Mouse (Mus musculus): ENCODE data around the gene Slc34a1. TPM values are rescaled to one million over a fixed set of nuclear protein-coding genes. Genes with fewer than 3 reads are reported as not detected.

Gene Slc34a1
- polyA plus RNA-seq, 1 experiment from 2014 or later = not detected

DNA sequence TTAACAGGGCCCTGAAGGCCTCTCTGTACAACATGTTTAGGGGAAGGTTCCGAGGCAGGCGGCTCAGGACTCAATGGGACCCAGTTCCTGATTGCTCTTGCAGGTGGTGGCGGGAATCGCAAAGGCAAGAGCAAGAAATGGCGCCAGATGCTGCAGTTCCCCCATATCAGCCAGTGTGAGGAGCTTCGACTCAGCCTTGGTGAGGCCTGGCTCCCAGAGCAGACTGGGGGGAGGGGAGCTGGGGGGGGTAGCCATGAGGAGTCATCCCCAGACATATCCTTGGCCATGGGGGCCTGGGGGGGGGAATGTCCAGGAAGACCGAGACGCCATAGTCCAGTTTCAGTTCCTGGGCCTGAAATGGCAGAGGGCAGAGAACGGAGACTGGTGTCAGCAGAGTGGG, 51.2 kb downstream of the Slc34a1 start:
- 91% methylated on average over 9 of the region's 9 CpGs for WGBS
- no peak overlapping the region for H3K9ac ChIP-seq
- H3K27me3 ChIP-seq (replicated peaks) = no peaks in the 10 kb centered on the region
- no peak overlapping the region for H3K4me3 ChIP-seq
- ATAC-seq (replicated peaks) = no peak
- H3K4me2 ChIP-seq = no peak overlapping the region
- H3K27ac ChIP-seq = no peak overlapping the region
- peaks cover 22% of the 10 kb centered on the region for H3K4me1 ChIP-seq
- peaks cover 32% of the 10 kb centered on the region for H3K36me3 ChIP-seq (replicated peaks)
- H3K9me3 ChIP-seq = no peaks in the 10 kb centered on the region

DNA sequence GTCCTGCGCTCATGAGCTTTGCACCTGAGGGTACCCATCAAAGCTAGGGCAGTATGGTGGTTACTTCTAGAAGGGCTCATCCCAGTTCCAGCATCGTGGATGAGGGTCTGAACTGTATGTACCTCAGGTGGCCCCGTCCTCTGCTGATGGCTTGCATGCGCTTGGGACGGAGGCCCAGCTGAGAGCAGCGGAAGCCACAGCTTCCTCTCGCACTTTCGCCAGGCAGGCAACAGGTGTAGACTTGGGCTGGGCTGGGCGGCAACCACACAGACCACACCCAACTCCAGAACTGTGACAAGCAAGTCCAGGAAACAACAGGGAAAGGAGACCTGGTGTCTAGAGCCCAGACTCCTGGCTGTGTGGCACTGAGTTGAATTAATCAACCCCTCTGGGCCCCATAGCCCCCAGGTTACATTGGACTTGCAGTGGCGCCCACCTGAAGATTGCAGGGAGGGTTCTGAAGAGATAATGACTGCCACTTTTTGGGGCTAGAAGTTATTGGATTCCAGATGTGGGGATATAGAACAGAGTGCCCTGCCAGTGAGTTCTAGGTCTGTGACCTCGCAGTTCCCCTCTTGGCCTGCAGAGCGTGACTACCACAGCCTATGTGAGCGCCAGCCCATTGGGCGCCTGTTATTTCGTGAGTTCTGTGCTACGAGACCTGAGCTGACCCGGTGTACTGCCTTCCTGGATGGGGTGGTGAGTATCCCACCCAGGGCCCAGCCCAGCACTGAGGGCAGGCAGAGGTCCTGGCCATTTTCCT, 51.9 kb downstream of the Slc34a1 start:
- H3K36me3 ChIP-seq (replicated peaks) = peaks cover 36% of the 10 kb centered on the region
- H3K9me3 ChIP-seq = no peaks in the 10 kb centered on the region
- H3K4me2 ChIP-seq = no peak overlapping the region
- H3K27ac ChIP-seq = no peak overlapping the region
- ATAC-seq (replicated peaks) = no peak
- H3K27me3 ChIP-seq (replicated peaks) = no peaks in the 10 kb centered on the region
- H3K4me1 ChIP-seq = peaks cover 22% of the 10 kb centered on the region
- WGBS = 95% methylated on average over 17 of the region's 17 CpGs
- no peak overlapping the region for H3K4me3 ChIP-seq
- no peak overlapping the region for H3K9ac ChIP-seq

DNA sequence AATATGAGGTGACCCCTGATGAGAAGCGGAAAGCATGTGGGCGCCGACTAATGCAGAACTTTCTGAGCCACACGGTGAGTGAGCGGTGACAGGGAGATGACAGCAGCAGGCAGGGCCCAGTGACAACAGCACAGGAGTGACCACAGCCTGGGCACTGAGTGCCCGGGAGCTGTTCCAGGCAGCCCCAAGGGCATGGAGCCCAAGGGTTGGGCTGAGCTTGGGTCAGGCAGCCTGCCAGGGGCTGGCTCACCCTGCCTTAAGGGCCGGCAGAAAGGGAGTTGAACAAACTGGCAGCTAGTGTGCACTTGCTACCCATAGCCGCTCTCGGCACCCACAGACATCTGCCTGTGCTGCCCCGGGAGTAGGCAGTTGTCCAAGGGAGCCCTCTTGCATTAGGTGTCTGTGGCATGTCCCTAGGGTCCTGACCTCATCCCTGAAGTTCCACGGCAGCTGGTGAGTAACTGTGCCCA, 52.6 kb downstream of the Slc34a1 start:
- Histone ChIP-seq H3K9me3 (no peaks in the 10 kb centered on the region), H3K36me3 (replicated peaks) (peaks cover 40% of the 10 kb centered on the region), H3K9ac (no peak overlapping the region), H3K4me2 (no peak overlapping the region), H3K4me1 (peaks cover 22% of the 10 kb centered on the region), H3K4me3 (no peak overlapping the region), H3K27ac (no peak overlapping the region), H3K27me3 (replicated peaks) (no peaks in the 10 kb centered on the region)
- no peak for ATAC-seq (replicated peaks)
- WGBS = 97% methylated on average over 11 of the region's 11 CpGs

DNA sequence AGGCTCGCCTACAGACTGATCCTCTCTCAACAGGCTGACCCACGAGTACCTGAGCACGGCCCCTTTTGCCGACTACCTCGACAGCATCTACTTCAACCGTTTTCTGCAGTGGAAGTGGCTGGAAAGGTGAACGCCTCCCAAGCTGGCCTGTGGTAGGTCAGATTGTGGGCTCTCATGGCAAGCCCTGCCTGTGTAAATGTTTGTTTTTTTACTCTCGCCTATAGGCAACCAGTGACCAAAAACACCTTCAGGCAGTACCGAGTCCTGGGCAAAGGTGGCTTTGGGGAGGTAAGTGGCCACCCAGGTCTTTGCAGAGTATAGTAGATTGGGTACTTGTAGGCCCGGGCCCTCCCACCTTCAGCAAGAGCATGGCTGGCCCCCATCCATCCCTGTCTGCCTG, 53.3 kb downstream of the Slc34a1 start:
- no peak overlapping the region for H3K9ac ChIP-seq
- H3K36me3 ChIP-seq (replicated peaks) = peaks cover 44% of the 10 kb centered on the region
- H3K4me3 ChIP-seq = no peak overlapping the region
- H3K4me1 ChIP-seq = peaks cover 16% of the 10 kb centered on the region
- H3K4me2 ChIP-seq = no peak overlapping the region
- no peak for ATAC-seq (replicated peaks)
- H3K9me3 ChIP-seq = no peaks in the 10 kb centered on the region
- WGBS = 92% methylated on average over 10 of the region's 10 CpGs
- H3K27ac ChIP-seq = no peak overlapping the region
- no peaks in the 10 kb centered on the region for H3K27me3 ChIP-seq (replicated peaks)

DNA sequence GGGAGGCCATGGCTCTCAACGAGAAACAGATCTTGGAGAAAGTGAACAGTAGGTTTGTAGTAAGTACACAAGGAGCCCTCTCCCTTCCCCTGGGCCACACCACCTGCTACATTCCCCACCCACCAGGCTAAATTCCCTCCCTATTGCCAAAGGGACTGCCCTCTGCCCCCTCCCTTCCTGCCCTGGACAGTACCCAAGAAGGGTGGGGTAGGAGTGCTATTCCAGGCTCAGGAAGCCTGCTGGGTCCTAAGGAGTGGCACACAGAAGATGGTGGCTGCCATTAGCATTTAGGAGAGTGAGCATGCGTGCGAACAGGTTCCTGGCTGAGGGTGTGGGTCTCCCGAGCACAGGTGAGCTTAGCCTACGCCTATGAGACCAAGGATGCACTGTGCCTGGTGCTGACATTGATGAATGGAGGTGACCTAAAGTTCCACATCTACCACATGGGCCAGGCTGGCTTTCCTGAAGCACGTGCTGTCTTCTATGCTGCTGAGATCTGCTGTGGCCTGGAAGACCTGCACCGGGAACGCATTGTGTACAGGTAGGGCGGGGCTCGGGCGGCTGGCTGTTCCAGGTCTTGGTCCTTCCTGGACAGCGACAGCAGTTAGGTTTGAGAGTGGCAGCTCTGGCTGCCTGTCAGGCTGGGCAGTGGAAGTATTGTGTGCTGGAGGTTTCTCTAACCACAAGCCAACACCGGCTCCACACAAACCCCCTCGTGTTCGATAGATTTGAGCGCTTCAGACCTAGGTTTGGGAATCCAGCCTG, 54.0 kb downstream of the Slc34a1 start:
- Histone ChIP-seq H3K4me2 (no peak overlapping the region), H3K27me3 (replicated peaks) (no peaks in the 10 kb centered on the region), H3K4me1 (peaks cover 9% of the 10 kb centered on the region), H3K9me3 (no peaks in the 10 kb centered on the region), H3K27ac (no peak overlapping the region), H3K9ac (no peak overlapping the region), H3K36me3 (replicated peaks) (peaks cover 44% of the 10 kb centered on the region), H3K4me3 (no peak overlapping the region)
- ATAC-seq (replicated peaks) = no peak
- WGBS = 96% methylated on average over 16 of the region's 16 CpGs

DNA sequence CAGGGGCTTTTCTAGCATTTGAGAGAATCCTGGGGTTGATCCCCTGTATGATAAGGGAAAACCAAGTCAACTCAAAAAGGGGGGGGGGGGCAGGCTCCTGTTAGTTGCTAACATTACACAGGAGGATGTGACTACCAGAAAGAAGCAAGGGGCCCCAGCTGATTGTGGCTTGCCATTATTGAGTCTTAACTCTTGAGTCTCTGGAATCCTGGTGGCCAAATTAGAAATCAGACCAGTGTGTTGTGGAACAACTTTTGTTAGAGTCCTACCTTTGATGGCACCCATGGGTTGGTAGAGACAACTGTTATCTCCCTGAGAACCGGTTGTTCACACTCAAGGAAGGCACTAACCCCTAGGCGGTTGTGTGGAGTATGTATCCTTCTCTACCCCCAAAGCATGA, 65.0 kb downstream of the Slc34a1 start:
- no peak for ATAC-seq (replicated peaks)
- H3K4me2 ChIP-seq = peak overlapping the region; percentile 89; the same call in 1 of the 2 replicates

DNA sequence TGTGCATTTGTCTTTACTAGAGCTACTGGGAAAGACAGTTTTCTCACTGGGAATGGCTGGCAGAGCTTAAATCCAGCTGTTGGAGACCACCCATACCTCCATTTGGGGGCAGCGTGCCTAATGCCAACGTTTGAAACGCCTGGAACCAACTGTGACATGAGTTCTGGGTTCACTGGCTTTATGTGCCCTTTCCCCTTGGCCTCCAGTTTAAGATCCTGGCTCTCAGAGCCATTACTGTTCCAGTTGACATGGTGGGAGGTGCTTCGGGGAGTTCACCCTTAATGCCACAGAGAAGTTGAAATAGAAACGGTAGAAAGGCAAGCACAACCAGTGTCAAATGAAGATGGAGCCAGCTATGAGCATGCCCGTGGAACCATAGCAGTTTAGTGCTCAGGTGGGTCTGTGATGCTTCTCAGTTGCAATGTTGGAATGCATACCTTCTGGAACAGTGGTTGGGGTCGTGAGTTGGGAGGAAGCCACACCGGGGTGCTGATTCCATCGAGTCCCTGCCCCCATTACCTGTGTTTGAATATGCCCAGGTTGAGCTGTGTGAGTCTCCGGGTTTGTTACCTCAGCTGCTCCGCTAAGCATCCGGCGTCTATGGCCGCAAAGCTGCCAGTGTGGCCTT, 65.5 kb downstream of the Slc34a1 start:
- 6% methylated on average over 14 of the region's 14 CpGs for WGBS
- Histone ChIP-seq H3K27me3 (replicated peaks) (no peaks in the 10 kb centered on the region), H3K36me3 (replicated peaks) (peaks cover 10% of the 10 kb centered on the region; the same call in 1 of the 2 replicates), H3K4me1 (peaks cover 50% of the 10 kb centered on the region), H3K9me3 (no peaks in the 10 kb centered on the region), H3K4me2 (peak overlapping the region; percentile 89), H3K27ac (peak overlapping the region; percentile 97), H3K9ac (peak overlapping the region; percentile 76), H3K4me3 (peak overlapping the region; percentile 61)
- ATAC-seq (replicated peaks) = peak; percentile 24

More for the DNA sequence above, 65.0 kb downstream of the Slc34a1 start:
- no peak overlapping the region for H3K4me3 ChIP-seq
- H3K4me1 ChIP-seq = peaks cover 44% of the 10 kb centered on the region
- no peak overlapping the region for H3K9ac ChIP-seq
- no peaks in the 10 kb centered on the region for H3K27me3 ChIP-seq (replicated peaks)
- peaks cover 14% of the 10 kb centered on the region; the same call in 1 of the 2 replicates for H3K36me3 ChIP-seq (replicated peaks)
- H3K9me3 ChIP-seq = no peaks in the 10 kb centered on the region
- whole genome bisulfite sequencing = 44% methylated on average over 2 of the region's 2 CpGs
- peak overlapping the region; percentile 97 for H3K27ac ChIP-seq

DNA sequence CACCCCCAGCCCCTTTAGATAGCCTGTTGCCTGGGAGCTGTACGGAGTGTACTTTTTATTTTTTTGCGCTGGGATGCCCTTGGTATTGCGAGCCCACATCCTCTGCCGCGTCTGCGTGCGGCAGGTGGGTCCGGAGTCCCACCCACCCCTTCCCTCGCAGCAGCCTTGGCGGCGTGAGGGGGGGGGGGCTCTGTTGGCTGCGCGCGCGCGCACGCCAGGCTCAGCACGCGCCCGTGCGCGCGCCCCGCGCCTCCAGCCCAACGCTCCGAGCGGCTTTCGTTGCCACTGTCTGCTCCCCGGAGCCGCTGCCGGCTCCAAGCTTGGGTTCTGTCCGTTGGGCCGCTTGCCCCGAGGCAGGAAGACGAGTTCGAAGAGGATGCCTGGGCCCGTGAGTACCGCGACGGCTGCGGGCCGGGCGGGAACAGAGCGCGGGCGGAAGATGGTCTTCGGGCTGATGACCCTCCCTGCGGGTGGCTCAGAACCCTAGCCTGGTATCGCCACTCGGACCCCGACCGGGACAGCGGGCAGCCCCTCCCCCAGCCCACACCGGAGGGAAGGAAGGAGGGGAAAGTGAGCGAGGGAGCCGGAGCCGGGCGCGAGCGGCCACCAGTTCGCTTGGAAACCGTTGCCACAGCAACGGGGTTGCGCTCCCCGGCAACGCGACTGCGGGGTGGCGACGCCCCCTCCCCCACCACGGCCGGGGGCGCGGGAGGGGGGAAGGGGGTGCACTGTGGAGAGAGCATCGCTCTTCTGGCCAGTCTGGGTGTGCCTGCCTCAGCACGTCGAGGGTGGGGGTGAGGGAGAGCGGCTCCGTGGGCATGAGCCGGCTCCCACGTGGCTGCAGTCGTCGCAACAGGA, 66.3 kb downstream of the Slc34a1 start, which contains the start of gene Prr7:
TSS of gene Prr7 (plus strand) at position 241 of the 858 bp plus-strand sequence.
- no peaks in the 10 kb centered on the region for H3K9me3 ChIP-seq
- under 1% methylated on average over 79 of the region's 84 CpGs for WGBS
- peaks cover 3% of the 10 kb centered on the region; the same call in 1 of the 2 replicates for H3K36me3 ChIP-seq (replicated peaks)
- ATAC-seq (replicated peaks) = peak; percentile 80
- H3K4me3 ChIP-seq = peak within 1 kb of the TSS; percentile 61
- H3K27ac ChIP-seq = peak within 1 kb of the TSS; percentile 97
- peaks cover 57% of the 10 kb centered on the region for H3K4me1 ChIP-seq
- peak within 1 kb of the TSS; percentile 76 for H3K9ac ChIP-seq
- H3K4me2 ChIP-seq = peak within 1 kb of the TSS; percentile 89
- H3K27me3 ChIP-seq (replicated peaks) = no peaks in the 10 kb centered on the region

DNA sequence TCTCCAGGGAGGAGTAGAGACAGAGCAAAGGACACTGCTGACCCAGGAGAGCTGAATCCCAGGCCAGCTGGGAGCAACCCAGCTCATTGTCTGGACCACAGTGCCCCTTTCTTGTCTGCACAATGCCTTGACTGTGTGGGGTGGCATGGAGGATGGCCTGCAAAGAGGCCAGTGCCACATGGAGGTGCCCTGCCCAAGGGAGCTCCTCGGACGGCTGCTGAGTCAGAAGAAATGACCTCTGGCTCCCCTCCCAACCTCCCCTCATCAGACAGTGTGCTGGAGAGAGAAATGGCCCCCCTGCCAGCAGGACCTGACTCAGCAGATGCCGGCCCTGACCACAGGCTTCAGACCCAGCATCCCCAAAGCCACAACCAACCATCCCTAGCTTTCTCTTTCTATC, 67.2 kb downstream of the Slc34a1 start:
- no peaks in the 10 kb centered on the region; the same call in 1 of the 2 replicates for H3K36me3 ChIP-seq (replicated peaks)
- H3K4me1 ChIP-seq = peaks cover 66% of the 10 kb centered on the region

More for the DNA sequence above, 67.2 kb downstream of the Slc34a1 start:
- Histone ChIP-seq H3K4me3 (peak overlapping the region; percentile 61), H3K27ac (peak overlapping the region; percentile 97), H3K4me2 (peak overlapping the region; percentile 89), H3K9me3 (no peaks in the 10 kb centered on the region), H3K9ac (peak overlapping the region; percentile 76), H3K27me3 (replicated peaks) (no peaks in the 10 kb centered on the region)
- ATAC-seq (replicated peaks) = peak; percentile 35
- 0% methylated on average over 3 of the region's 3 CpGs for WGBS
